Mouse (Mus musculus) C2C12 (cell line): ENCODE measurements around the gene Gm13279. TPM values are rescaled to one million over a fixed set of nuclear protein-coding genes. Genes with fewer than 3 reads are reported as not detected.
"Not testable (repeated sequence)": the region's sequence is repeated elsewhere in the genome, so short reads cannot be mapped to it uniquely, and the experiment has no call there.

Source experiments
- H3K27me3 ChIP-seq: one replicate; pipeline ENCODE4 v1.6.1; 2011; ENCODE audit not compliant: control insufficient read depth, insufficient read depth, insufficient read length
- H3K36me3 ChIP-seq: one replicate; pipeline ENCODE4 v1.6.1; 2011; ENCODE audit not compliant: control insufficient read depth, insufficient read depth
- H3K4me3 ChIP-seq: one replicate; pipeline ENCODE4 v1.5.1; 2011; ENCODE audit warnings: mild to moderate bottlenecking, control low read depth; ENCODE audit not compliant: poor library complexity, insufficient read depth, severe bottlenecking
- H3K79me2 ChIP-seq: one replicate; pipeline ENCODE4 v1.6.1; 2011; ENCODE audit not compliant: control insufficient read depth, insufficient read depth
- H3K79me3 ChIP-seq: one replicate; pipeline ENCODE4 v1.6.1; 2011; ENCODE audit warnings: low read depth, control low read depth
- H3ac ChIP-seq: one replicate; pipeline ENCODE3; 2011; ENCODE audit warnings: low read depth; ENCODE audit not compliant: control insufficient read depth, insufficient read length
- CEBPB ChIP-seq: IDR thresholded peaks from one replicate; pipeline ENCODE4 v1.6.1; 2011; ENCODE audit warnings: low read depth, mild to moderate bottlenecking, control low read depth, moderate library complexity
- CTCF ChIP-seq: IDR thresholded peaks from one replicate; pipeline ENCODE4 v1.5.1; 2011; ENCODE audit not compliant: control insufficient read depth, insufficient read depth, insufficient read length
- FOSL1 ChIP-seq: IDR thresholded peaks from one replicate; pipeline ENCODE4 v1.8.0; 2011; ENCODE audit warnings: mild to moderate bottlenecking, low read length; ENCODE audit not compliant: poor library complexity, insufficient read depth, severe bottlenecking
- MAX ChIP-seq: IDR thresholded peaks from one replicate; pipeline ENCODE4 v1.6.1; 2011; ENCODE audit warnings: mild to moderate bottlenecking, control low read depth
- MYOD1 ChIP-seq: IDR thresholded peaks from one replicate; pipeline ENCODE4 v1.6.1; 2011; ENCODE audit warnings: low read depth; ENCODE audit not compliant: control insufficient read depth, insufficient read length
- MYOG ChIP-seq: IDR thresholded peaks from one replicate; pipeline ENCODE4 v1.6.1; 2011; ENCODE audit not compliant: control insufficient read depth, insufficient read length; ENCODE audit errors: extremely low read depth
- USF1 ChIP-seq: IDR thresholded peaks from one replicate; pipeline ENCODE4 v1.6.1; 2011; ENCODE audit warnings: low read depth, mild to moderate bottlenecking, control low read depth, moderate library complexity
- polyA plus RNA-seq: library from polyadenylated mRNA; unstranded; fragments of >200 nt; fragmentation: generic; extraction: Trizol; gene quantifications from one replicate; pipeline ENCODE4 v1.2.1, GENCODE M21; 2012; ENCODE audit warnings: missing spikeins

Gene Gm13279
- polyA plus RNA-seq, 1 experiment: not detected

GRCm38 (mm10) chr4:88830523-88830922, 33.3 kb downstream of the Gm13279 start:
- no peak for TF ChIP-seq FOSL1
- no peak for TF ChIP-seq CEBPB
- TF ChIP-seq USF1: no peak
- no peak for TF ChIP-seq MYOG
- no peak for TF ChIP-seq MAX
- TF ChIP-seq MYOD1: no peak
- TF ChIP-seq CTCF: no peak

DNA sequence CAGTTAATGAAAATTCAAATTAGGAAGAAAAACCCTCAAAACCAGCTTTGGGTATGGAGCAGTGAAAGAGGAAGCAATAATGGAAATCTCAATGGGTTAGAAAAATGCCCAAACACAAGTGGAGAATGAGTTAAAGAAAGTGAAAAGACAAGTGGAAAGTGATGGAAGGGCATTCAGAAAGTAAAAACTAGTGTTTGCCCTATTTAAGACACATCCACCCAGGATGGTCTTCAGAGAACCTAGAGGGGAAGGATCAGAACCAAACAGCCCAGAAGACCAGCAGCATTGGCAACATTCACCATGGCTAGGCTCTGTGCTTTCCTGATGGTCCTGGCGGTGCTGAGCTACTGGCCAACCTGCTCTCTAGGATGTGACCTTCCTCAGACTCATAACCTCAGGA, 38.0 kb downstream of the Gm13279 start, which contains the start of gene Ifna5:
Ifna5 (plus strand) TSS at position 301 of the 400 bp plus-strand sequence.
- H3K27me3 ChIP-seq, H3K4me3 ChIP-seq, H3ac ChIP-seq, H3K79me3 ChIP-seq, H3K79me2 ChIP-seq, H3K36me3 ChIP-seq: not testable (repeated sequence)

More at GRCm38 (mm10) chr4:88830523-88830922, 33.3 kb downstream of the Gm13279 start:
- H3K27me3 ChIP-seq: peaks cover 3% of the 10 kb centered on the region
- H3K79me3 ChIP-seq: no peaks in the 10 kb centered on the region
- no peaks in the 10 kb centered on the region for H3K36me3 ChIP-seq
- no peak overlapping the region for H3ac ChIP-seq
- no peaks in the 10 kb centered on the region for H3K79me2 ChIP-seq
- H3K4me3 ChIP-seq: no peak overlapping the region

DNA sequence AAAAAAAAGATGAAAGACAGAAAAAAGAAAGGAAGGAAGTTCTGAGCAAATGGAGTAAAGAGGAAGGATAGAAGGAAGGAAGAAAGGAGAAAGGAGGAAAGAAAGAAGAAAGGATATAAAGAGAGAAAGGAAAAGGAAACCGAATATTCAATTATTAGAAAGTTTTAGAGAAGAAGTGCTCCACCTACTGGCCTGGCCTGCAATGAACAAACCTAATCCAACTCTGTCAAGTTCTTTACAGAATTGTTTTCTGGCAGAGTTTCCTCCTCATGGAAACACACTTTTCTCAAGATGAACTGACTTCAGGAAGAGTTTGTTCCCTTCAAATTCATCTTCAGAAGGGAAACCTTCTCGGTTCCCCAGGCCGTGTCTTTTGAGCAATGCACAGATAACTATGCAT, 41.6 kb downstream of the Gm13279 start:
- H3K4me3 ChIP-seq: no peak overlapping the region
- no peak for TF ChIP-seq CEBPB
- no peak for TF ChIP-seq USF1
- TF ChIP-seq MAX: no peak
- TF ChIP-seq MYOD1: no peak
- no peak for TF ChIP-seq MYOG
- TF ChIP-seq FOSL1: no peak
- TF ChIP-seq CTCF: no peak
- H3K79me2 ChIP-seq: no peaks in the 10 kb centered on the region
- H3K27me3 ChIP-seq: peaks cover 10% of the 10 kb centered on the region
- H3ac ChIP-seq: no peak overlapping the region
- no peaks in the 10 kb centered on the region for H3K36me3 ChIP-seq
- no peaks in the 10 kb centered on the region for H3K79me3 ChIP-seq

- Histone ChIP-seq H3K79me2 (no peaks in the 10 kb centered on the region), H3K4me3 (no peak overlapping the region), H3K27me3 (peaks cover 7% of the 10 kb centered on the region), H3ac (no peak overlapping the region), H3K36me3 (no peaks in the 10 kb centered on the region), H3K79me3 (no peaks in the 10 kb centered on the region)
- TF ChIP-seq USF1 (no peak), FOSL1 (no peak), MYOG (no peak), MYOD1 (no peak), CEBPB (no peak), CTCF (no peak), MAX (no peak)
Observed at GRCm38 (mm10) chr4:88840058-88840457, 42.9 kb downstream of the Gm13279 start.

DNA sequence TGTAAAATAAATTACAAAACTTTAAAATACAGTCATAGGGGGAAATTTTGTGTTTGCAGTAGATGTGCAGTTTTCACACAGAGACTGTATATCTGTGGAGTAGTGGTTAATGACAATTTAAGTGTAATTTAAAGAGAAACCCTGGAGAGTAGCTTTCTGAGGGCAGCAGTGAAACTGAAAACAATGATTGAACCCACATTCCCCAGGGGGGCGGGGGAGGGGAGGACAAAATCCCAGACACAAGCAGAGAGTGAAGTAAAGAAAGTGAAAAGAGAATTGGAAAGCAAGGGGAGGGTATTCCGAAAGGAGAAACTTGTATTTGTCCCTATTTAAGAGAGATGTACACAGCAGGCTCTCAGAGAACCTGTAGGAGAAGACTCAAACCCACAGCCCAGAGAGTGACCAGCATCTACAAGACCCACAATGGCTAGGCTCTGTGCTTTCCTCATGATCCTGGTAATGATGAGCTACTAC, 44.3 kb downstream of the Gm13279 start, which contains the start of gene Ifna4:
Ifna4 (plus strand) TSS at position 424 of the 474 bp plus-strand sequence.
- Histone ChIP-seq H3K4me3 (no peak within 1 kb of the TSS), H3K79me2 (no peaks in the 10 kb centered on the region), H3K79me3 (no peaks in the 10 kb centered on the region), H3ac (no peak within 1 kb of the TSS), H3K36me3 (no peaks in the 10 kb centered on the region), H3K27me3 (peaks cover 4% of the 10 kb centered on the region)
- no peak for TF ChIP-seq USF1
- no peak for TF ChIP-seq CEBPB

DNA sequence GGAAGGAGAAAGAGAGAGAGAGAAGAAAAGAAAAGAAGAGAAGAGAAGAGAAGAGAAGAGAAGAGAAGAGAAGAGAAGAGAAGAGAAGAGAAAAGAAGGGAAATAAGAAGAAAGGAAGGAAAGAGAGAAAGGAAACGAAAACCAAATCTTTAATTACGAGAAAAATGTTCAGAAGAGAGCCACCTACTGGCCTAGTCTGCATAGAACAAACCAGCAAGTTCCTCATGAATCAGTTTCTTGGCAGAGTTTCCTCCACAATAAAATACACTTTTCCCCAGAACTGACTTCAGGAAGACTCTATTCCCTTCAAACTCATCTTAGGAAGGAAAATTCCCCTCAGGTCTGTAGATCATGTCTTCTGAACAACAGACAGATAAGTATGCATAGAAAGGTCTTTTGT, 48.1 kb downstream of the Gm13279 start:
- H3K27me3 ChIP-seq: peaks cover 12% of the 10 kb centered on the region

More for the DNA sequence above, 48.1 kb downstream of the Gm13279 start:
- Histone ChIP-seq H3ac (no peak overlapping the region), H3K4me3 (no peak overlapping the region), H3K79me3 (no peaks in the 10 kb centered on the region), H3K36me3 (no peaks in the 10 kb centered on the region), H3K79me2 (no peaks in the 10 kb centered on the region)
- TF ChIP-seq MYOD1 (no peak), MYOG (no peak), CEBPB (no peak), FOSL1 (no peak), MAX (no peak), USF1 (no peak), CTCF (no peak)

Other genes starting within 250 kb of the Gm13279 start
- not detected for gene Ifna15, start 239.2 kb upstream of the Gm13279 start, polyA plus RNA-seq
- not detected for gene Ifna14, start 225.6 kb upstream of the Gm13279 start, polyA plus RNA-seq
- gene Ifna9, start 205.0 kb upstream of the Gm13279 start, polyA plus RNA-seq: not detected
- not detected for gene Ifna12, start 194.0 kb upstream of the Gm13279 start, polyA plus RNA-seq
- gene C87499, start 163.0 kb upstream of the Gm13279 start, polyA plus RNA-seq: not detected
- gene Ifna13, start 152.9 kb upstream of the Gm13279 start, polyA plus RNA-seq: not detected
- gene Ifna16, start 120.5 kb upstream of the Gm13279 start, polyA plus RNA-seq: not detected
- gene Ifna2, start 113.5 kb upstream of the Gm13279 start, polyA plus RNA-seq: not detected
- not detected for gene Ifnab, start 106.0 kb upstream of the Gm13279 start, polyA plus RNA-seq
- gene Gm26566, start 75.6 kb upstream of the Gm13279 start, polyA plus RNA-seq: 1.9 TPM
- gene Klhl9, start 74.9 kb upstream of the Gm13279 start, polyA plus RNA-seq: 11.6 TPM
- gene Gm13271, start 42.5 kb upstream of the Gm13279 start, polyA plus RNA-seq: not detected
- gene Gm13283, start 37.3 kb upstream of the Gm13279 start, polyA plus RNA-seq: not detected
- 1.3 TPM for gene Gm13290, start 23.6 kb upstream of the Gm13279 start, polyA plus RNA-seq
- not detected for gene Gm13289, start 20.5 kb upstream of the Gm13279 start, polyA plus RNA-seq
- not detected for gene Gm13272, start 17.5 kb upstream of the Gm13279 start, polyA plus RNA-seq
- not detected for gene Ifnz, start 15.3 kb upstream of the Gm13279 start, polyA plus RNA-seq
- 0.92 TPM for gene Gm13276, start 11.7 kb upstream of the Gm13279 start, polyA plus RNA-seq
- gene Gm13277, start 8.8 kb upstream of the Gm13279 start, polyA plus RNA-seq: not detected
- gene Gm13278, start 5.8 kb upstream of the Gm13279 start, polyA plus RNA-seq: not detected
- 0.42 TPM for gene Gm13275, start 2.9 kb upstream of the Gm13279 start, polyA plus RNA-seq
- not detected for gene Gm13285, start 2.3 kb downstream of the Gm13279 start, polyA plus RNA-seq
- gene Gm13287, start 5.9 kb downstream of the Gm13279 start, polyA plus RNA-seq: 0.42 TPM
- gene Gm13288, start 8.1 kb downstream of the Gm13279 start, polyA plus RNA-seq: 0.18 TPM
- gene Ifna7, start 18.8 kb downstream of the Gm13279 start, polyA plus RNA-seq: not detected
- gene Ifna11, start 22.6 kb downstream of the Gm13279 start, polyA plus RNA-seq: not detected
- not detected for gene Ifna6, start 30.0 kb downstream of the Gm13279 start, polyA plus RNA-seq
- gene Ifna5, start 38.1 kb downstream of the Gm13279 start, polyA plus RNA-seq: not detected
- gene Ifna4, start 44.5 kb downstream of the Gm13279 start, polyA plus RNA-seq: not detected
- not detected for gene Ifna1, start 52.7 kb downstream of the Gm13279 start, polyA plus RNA-seq
- gene Ifne, start 82.8 kb downstream of the Gm13279 start, polyA plus RNA-seq: not detected